Mouse (Mus musculus): ENCODE data around the gene Tmem175.

Gene Tmem175

DNA sequence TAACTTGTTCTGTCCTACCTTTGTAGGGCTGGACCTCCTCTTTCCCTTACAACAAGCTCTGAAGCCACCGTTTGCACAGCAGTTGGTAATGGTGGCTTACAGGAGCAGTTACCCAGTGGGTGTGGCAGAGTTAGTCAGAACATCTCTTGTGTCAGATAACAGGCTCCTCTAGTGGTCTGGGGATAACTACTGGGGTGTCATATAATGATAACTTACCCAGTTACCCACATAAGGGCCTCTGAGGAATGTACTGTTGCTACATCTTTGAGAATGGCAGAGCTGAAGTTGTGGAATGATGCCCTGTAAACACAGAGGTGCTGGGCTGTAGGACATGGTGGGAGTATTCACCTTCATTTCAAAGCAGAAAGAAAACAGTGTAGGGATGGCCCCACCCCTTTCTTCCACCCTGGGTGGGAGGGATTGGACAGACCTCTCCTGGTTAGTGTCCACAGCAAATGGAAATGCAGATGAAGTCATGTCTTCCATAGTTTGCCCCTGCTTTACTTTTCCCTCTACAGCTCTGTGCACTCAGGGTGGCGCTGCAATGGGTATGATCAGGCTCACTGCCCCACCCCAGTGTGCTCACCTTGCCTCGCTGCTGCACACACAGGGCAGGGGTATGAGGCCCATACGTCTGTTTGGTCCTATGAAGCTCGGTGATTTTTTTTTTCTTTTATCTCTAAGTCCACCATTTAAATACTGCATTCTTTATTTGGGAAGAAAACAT is 47.4 kb downstream of the Tmem175 start:
- in situ Hi-C loops (cut with MboI, MseI): no loop called here

- in situ Hi-C loops (cut with MboI, MseI): no loop called here
Measured at GRCm38 (mm10) chr5:108677605-108678295, 48.2 kb downstream of the Tmem175 start.

- in situ Hi-C loops (cut with MboI, MseI): no loop called here
Measured at GRCm38 (mm10) chr5:108678296-108678854, 48.8 kb downstream of the Tmem175 start.

- in situ Hi-C loops (cut with MboI, MseI): no loop called here
Measured at GRCm38 (mm10) chr5:108679909-108680308, 50.3 kb downstream of the Tmem175 start.

GRCm38 (mm10) chr5:108680871-108681270 is 51.3 kb downstream of the Tmem175 start:
- in situ Hi-C loops (cut with MboI, MseI): no loop called here

- in situ Hi-C loops (cut with MboI, MseI): no loop called here
Measured at GRCm38 (mm10) chr5:108689091-108689490, 59.5 kb downstream of the Tmem175 start.

- in situ Hi-C loops (cut with MboI, MseI): no loop called here
Measured at GRCm38 (mm10) chr5:108691152-108691551, 61.6 kb downstream of the Tmem175 start.

- in situ Hi-C loops (cut with MboI, MseI): no loop called here
Measured at GRCm38 (mm10) chr5:108692271-108692670, 62.7 kb downstream of the Tmem175 start, which contains the start of gene Fgfrl1. Gene Fgfrl1 (plus strand): TSS chr5:108692382.

- in situ Hi-C loops (cut with MboI, MseI): no loop called here
Measured at GRCm38 (mm10) chr5:108693872-108694288, 64.3 kb downstream of the Tmem175 start.

GRCm38 (mm10) chr5:108694352-108695261 is 65.0 kb downstream of the Tmem175 start:
- in situ Hi-C loops (cut with MboI, MseI): no loop called here

GRCm38 (mm10) chr5:108695861-108696260 is 66.3 kb downstream of the Tmem175 start:
- in situ Hi-C loops (cut with MboI, MseI): no loop called here

DNA sequence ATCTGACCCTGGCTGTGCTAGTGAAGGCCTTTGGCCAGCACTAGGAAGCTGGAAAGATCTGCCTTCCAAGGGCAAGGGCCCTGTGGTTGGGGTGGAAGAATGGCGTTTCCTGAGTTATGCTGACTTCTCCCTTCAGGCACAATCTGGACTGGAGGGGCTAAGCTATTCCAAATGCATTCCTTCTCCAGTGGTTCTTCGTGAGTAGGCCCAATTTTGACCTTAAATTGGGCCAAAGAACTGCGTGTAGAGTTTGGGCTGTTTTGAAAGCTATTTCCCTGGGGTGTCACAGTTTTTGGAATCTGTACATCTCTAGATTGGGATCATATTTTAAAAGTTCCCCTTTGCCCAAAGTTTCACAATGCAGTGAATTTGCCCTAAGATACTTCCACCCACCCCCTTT is 67.0 kb downstream of the Tmem175 start:
- in situ Hi-C loops (cut with MboI, MseI): no loop called here

GRCm38 (mm10) chr5:108697341-108697753 is 67.8 kb downstream of the Tmem175 start:
- in situ Hi-C loops (cut with MboI, MseI): no loop called here

Data from regulatory T cell (primary cell).